Mouse (Mus musculus): Measurements from ENCODE around the gene Minpp1.
A peak's percentile ranks its signal among the peaks of the same experiment; 100 is the strongest.
"Not testable (repeated sequence)": the region's sequence is repeated elsewhere in the genome, so short reads cannot be mapped to it uniquely, and the experiment has no call there.

The Minpp1 gene

GRCm38 (mm10) chr19:32485681-32486105 lies at the start of gene Minpp1:
Gene Minpp1, plus strand, starts transcription at chr19:32485769.
- no peak for DNase-seq (ENCODE audit: low spot score)

- DNase-seq (ENCODE audit: low spot score), result no peak
Observed at GRCm38 (mm10) chr19:32439356-32439755, 46.2 kb upstream of the Minpp1 start.

- DNase-seq (ENCODE audit: low spot score), result no peak
Observed at GRCm38 (mm10) chr19:32441568-32441967, 44.0 kb upstream of the Minpp1 start.

- DNase-seq (ENCODE audit: low spot score), result no peak
Observed at GRCm38 (mm10) chr19:32448931-32449330, 36.6 kb upstream of the Minpp1 start.

- DNase-seq (ENCODE audit: low spot score), result no peak
Observed at GRCm38 (mm10) chr19:32452231-32452630, 33.3 kb upstream of the Minpp1 start.

- no peak for DNase-seq (ENCODE audit: low spot score)
Observed at GRCm38 (mm10) chr19:32456744-32457143, 28.8 kb upstream of the Minpp1 start.

GRCm38 (mm10) chr19:32457631-32458030 lies 27.9 kb upstream of the Minpp1 start:
- DNase-seq (ENCODE audit: low spot score), result not testable (repeated sequence)

GRCm38 (mm10) chr19:32463037-32463436 lies 22.5 kb upstream of the Minpp1 start:
- DNase-seq (ENCODE audit: low spot score), result no peak

GRCm38 (mm10) chr19:32465228-32465627 lies 20.3 kb upstream of the Minpp1 start:
- DNase-seq (ENCODE audit: low spot score), result no peak

- DNase-seq (ENCODE audit: low spot score), result no peak
Observed at GRCm38 (mm10) chr19:32466478-32466877, 19.1 kb upstream of the Minpp1 start, which contains the start of gene Rpl9-ps6. Gene Rpl9-ps6, minus strand, starts transcription at chr19:32466578.

GRCm38 (mm10) chr19:32467325-32467724 lies 18.2 kb upstream of the Minpp1 start:
- DNase-seq (ENCODE audit: low spot score), result no peak

- peak; percentile 71 for DNase-seq (ENCODE audit: low spot score)
Observed at GRCm38 (mm10) chr19:32470059-32470497, 15.5 kb upstream of the Minpp1 start.

- DNase-seq (ENCODE audit: low spot score), result no peak
Observed at GRCm38 (mm10) chr19:32470570-32471263, 14.9 kb upstream of the Minpp1 start.

GRCm38 (mm10) chr19:32476016-32476711 lies 9.4 kb upstream of the Minpp1 start:
- DNase-seq (ENCODE audit: low spot score), result no peak

- DNase-seq (ENCODE audit: low spot score), result no peak
Observed at GRCm38 (mm10) chr19:32476712-32477052, 8.9 kb upstream of the Minpp1 start.

- no peak for DNase-seq (ENCODE audit: low spot score)
Observed at GRCm38 (mm10) chr19:32480255-32480654, 5.3 kb upstream of the Minpp1 start.

GRCm38 (mm10) chr19:32480791-32481442 lies 4.7 kb upstream of the Minpp1 start:
- DNase-seq (ENCODE audit: low spot score), result no peak

GRCm38 (mm10) chr19:32481511-32481910 lies 4.1 kb upstream of the Minpp1 start:
- no peak for DNase-seq (ENCODE audit: low spot score)

GRCm38 (mm10) chr19:32484941-32485660 lies 468 bp upstream of the Minpp1 start:
- no peak for DNase-seq (ENCODE audit: low spot score)

GRCm38 (mm10) chr19:32486106-32486724 lies 646 bp downstream of the Minpp1 start:
- not testable (repeated sequence) for DNase-seq (ENCODE audit: low spot score)

- DNase-seq (ENCODE audit: low spot score), result no peak
Observed at GRCm38 (mm10) chr19:32487595-32488255, 2.2 kb downstream of the Minpp1 start.
